Mouse (Mus musculus) lung, adult 2 months (tissue): ENCODE data around the gene Eya2. TPM values are rescaled to one million over a fixed set of nuclear protein-coding genes. Genes with fewer than 3 reads are reported as not detected.

Source experiments
- DNase-seq: peaks from one replicate; pipeline ENCODE4 v3.0.0; 2022
- H3K4me1 ChIP-seq: fragments of 200-500 bp; 2 replicates; pipeline ENCODE4 v1.6.1; 2011; ENCODE audit warnings: low read length; ENCODE audit not compliant: control insufficient read depth, insufficient read depth
- H3K4me3 ChIP-seq: fragments of 200-500 bp; replicated peaks from 2 replicates; pipeline ENCODE3; 2011; ENCODE audit warnings: low read depth, mild to moderate bottlenecking, control low read depth, low read length; ENCODE audit errors: extremely low read depth
- CTCF ChIP-seq: fragments of 200-500 bp; IDR thresholded peaks from 2 replicates; pipeline ENCODE4 v1.5.1; 2011; ENCODE audit warnings: mild to moderate bottlenecking, low read length, control low read depth; ENCODE audit not compliant: insufficient read depth
- POLR2A ChIP-seq: fragments of 200-500 bp; IDR thresholded peaks from 2 replicates; pipeline ENCODE4 v1.6.1; 2011; ENCODE audit warnings: low read depth, mild to moderate bottlenecking, control low read depth, low read length, borderline replicate concordance; ENCODE audit errors: extremely low read depth
- WGBS: fragments of 180-500 bp; shearing (Covaris S2); methylation state at CpG from one replicate; pipeline ENCODE4 v1.1.7; 2018; 5-methylcytosine and 5-hydroxymethylcytosine counted together
- polyA plus RNA-seq: library from polyadenylated mRNA; depleted of rRNA; stranded (reverse); fragments of >200 nt; gene quantifications from 2 replicates; pipeline ENCODE4 v1.2.3, GENCODE M21; 2012

The Eya2 gene
- polyA plus RNA-seq, 1 experiment = 89.3 TPM

DNA sequence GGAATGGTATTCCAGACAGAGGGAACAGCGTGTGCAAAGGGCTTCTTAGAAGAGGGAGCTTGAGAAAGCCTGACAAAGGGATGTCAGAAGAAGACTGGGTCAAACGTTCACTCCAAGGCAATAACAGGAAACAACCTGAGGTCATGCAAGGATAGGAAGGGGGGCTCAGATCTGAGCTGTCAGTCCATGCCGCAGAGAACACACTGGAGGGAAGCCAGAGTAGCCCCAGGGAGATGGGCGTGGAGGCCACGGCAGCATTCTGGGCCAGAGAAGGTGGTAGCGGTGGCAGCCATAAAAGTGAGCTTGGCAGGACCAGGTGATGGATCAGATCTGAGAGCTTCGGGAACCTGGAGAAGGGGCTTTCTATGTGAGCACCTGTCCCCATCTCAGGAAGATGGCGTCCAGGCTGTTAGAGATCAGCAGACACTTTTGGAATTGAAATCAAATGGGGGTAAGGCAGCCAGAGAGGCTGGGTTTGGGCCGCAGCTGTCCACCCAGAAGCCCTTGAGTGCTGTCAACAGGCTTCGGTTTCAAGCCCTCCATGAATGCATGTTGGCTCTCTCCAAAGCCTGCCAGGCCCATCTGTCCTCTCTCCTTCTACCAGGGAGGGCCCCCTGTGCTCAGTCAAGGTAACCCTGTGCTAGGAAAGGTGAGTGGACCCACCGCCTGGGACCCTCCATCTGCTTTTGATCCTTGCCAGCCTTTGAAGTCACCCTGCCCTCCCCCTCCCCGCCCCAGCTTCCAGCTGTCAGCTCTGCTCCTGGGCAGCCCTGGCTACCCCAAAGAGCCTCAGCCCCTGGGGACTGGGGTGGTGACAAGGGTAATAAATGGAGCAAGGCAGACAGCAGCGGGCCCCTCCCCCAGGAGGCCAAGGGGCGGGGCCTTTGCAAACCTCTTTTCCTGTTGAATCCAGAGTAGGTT lies 58.4 kb downstream of the Eya2 start:
- TF ChIP-seq POLR2A (no peak), CTCF (no peak)
- DNase-seq = no peak
- 19% methylated on average over 14 of the region's 14 CpGs for WGBS
- Histone ChIP-seq H3K4me3 (no peak overlapping the region), H3K4me1 (peaks cover 11% of the 10 kb centered on the region)

DNA sequence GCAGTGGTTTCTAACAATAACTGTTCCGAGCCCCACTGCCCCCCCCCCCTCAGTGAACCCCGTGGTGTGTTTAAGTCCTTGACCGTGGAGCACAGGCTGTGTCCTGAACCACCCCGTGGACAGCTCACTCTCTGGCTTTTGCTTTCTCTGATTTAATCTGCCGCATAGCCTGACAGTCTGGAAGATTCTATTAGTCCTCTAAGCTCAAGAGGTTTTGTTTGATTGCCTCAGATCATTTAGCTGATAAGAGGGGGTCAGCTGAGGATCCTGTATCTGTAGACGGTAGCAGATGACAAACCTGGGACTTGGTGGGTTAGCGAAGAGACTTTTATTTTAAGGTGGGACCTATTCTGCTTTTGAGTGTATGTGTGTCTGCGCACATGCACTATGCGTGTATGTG lies 59.3 kb downstream of the Eya2 start:
- Histone ChIP-seq H3K4me1 (peaks cover 11% of the 10 kb centered on the region), H3K4me3 (no peak overlapping the region)
- 42% methylated on average over 9 of the region's 9 CpGs for WGBS
- TF ChIP-seq CTCF = no peak
- DNase-seq = no peak

DNA sequence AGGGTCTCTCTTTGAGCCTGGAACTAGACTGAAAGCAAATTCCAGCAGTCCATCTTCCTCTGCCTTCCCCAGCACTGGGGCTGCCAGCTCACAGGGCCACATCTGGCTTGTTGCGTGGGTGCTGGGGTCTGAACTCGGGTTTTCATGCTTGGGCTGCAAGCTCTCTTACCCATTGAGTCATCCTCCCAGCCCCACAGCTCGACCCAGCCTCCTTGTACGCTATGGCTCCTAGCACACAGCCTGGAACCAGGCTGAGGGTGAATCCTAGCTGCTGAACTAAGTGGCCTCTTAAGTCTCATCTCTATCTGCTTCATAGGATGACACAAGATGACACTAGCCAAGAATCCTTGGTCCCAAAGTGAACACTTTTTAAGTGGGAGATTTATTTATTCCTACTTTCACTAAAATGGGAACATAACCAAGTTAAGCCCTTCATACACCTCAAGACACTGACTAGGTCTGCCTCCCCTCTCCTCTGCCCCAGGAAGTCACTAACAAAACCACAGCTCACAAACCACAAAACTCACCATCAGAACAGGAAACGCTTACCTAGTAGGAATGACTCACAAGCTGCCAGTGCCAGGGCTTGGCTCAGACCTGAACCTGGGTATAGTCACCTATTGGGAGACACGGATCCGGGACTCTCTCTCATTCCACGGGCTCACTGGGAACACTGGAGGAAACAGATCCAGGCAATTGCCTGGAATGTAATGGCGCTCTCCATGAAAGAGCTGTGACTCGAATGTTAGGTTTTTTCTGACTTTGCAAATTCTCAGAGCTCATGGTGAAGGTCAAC lies 60.1 kb downstream of the Eya2 start:
- DNase-seq = no peak
- Histone ChIP-seq H3K4me1 (peaks cover 11% of the 10 kb centered on the region), H3K4me3 (peak overlapping the region; percentile 18)
- 58% methylated on average over 10 of the region's 10 CpGs for WGBS
- TF ChIP-seq POLR2A (no peak), CTCF (no peak)

DNA sequence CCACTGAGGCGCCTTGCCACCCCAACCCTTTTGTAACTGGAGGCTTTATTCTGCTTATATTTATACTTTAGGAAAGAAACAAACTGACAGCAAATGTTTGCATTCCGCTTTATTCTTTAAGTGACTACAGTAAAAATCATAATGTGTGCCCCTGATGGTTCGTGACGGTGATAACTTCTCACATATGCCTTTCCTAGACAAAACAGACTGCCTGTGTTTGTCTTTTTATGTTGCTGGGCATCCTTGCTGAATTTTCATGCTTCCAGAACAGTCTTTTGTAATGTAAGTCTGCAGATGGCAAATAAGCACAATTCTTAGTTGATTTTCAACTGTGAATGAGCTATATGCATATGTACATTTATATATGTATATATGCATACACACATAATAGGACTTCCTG lies 61.7 kb downstream of the Eya2 start:
- TF ChIP-seq POLR2A (no peak), CTCF (no peak)
- DNase-seq = no peak
- WGBS = 84% methylated on average over 4 of the region's 4 CpGs
- H3K4me3 ChIP-seq = no peak overlapping the region
- peaks cover 11% of the 10 kb centered on the region for H3K4me1 ChIP-seq

DNA sequence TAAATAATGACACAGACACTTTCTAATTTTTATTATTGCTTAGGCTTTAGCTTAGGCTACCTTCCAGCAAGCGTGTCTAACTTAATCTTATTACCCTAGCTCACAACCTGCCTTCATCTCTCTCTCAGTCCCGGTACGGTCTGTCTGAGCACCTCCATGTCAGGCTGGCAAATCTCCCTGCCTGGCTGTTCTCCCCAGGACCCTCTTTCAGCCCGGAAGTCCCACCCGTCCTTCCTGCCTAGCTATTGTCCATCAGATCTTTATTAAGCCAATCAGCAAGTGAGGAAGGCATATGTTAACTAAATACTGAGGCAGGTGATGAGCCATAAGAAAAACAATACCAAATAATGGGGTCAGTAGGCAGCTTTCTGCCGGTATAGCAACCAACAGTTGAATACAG lies 62.1 kb downstream of the Eya2 start:
- WGBS = 48% methylated on average over 6 of the region's 6 CpGs
- H3K4me3 ChIP-seq = no peak overlapping the region
- no peak for DNase-seq
- peaks cover 11% of the 10 kb centered on the region for H3K4me1 ChIP-seq
- no peak for TF ChIP-seq POLR2A
- no peak for TF ChIP-seq CTCF

DNA sequence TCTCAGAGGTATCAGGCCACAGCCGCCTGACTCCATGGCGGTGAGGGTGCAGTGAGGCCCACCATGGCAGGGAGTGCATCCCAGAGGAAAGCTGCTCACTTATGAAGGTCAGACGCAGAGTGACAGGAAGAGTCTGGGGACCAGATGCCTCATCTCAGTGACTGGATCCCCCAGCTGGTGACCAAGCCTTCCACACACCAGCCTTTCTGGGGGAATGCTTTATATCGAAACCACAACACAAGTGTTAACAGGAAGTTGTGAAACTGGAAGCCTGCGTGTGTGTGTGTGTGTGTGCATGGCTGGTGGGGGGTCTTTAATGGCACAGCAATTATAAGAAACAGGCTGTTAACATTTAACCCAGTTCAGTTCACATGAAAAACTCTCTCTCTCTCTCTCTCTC lies 64.7 kb downstream of the Eya2 start:
- TF ChIP-seq CTCF (no peak), POLR2A (no peak)
- Histone ChIP-seq H3K4me3 (no peak overlapping the region), H3K4me1 (no peaks in the 10 kb centered on the region; the same call in 1 of the 2 replicates)
- DNase-seq = no peak
- 56% methylated on average over 5 of the region's 5 CpGs for WGBS

DNA sequence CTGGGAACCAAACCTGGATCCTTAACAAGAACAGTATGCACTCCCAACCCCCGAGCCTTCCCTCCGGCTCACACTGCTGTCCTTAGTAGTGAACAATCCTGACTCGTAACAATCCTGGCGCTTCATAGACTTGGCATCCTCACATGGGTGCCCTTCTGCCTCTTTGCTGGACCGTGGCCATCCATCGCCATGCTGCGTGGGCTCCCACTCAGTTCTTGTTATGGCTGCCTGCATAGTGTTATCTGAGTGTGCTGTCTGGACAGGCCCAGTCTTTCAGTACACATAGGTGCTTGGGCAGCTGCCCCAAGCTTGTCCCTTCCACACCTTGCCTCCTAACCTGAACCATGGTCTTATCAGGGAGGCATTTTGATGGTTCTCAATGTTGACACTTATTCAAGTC lies 68.4 kb downstream of the Eya2 start:
- 84% methylated on average over 7 of the region's 7 CpGs for whole genome bisulfite sequencing
- Histone ChIP-seq H3K4me1 (no peaks in the 10 kb centered on the region; the same call in 1 of the 2 replicates), H3K4me3 (no peak overlapping the region)
- no peak for DNase-seq
- TF ChIP-seq CTCF (no peak), POLR2A (no peak)

DNA sequence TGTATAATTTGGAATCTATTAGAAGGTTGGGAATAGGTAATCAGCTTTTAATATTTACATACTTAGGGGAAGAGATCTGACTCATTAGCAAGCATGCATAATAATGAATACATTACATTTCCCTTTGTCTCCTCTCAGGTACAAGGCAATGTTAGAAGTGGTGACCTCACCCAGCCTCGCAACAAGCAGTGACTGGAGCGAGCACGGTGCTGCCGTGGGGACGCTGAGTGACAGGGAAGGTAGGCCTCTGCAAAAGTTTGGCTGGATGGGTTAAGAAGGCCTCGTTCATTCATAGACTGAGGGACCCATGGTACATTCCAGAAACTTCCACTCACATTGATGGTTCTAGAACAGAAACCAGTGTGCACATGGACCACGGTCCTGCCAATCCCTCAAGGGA lies 69.8 kb downstream of the Eya2 start:
- no peak for DNase-seq
- Histone ChIP-seq H3K4me3 (no peak overlapping the region), H3K4me1 (no peaks in the 10 kb centered on the region; the same call in 1 of the 2 replicates)
- TF ChIP-seq POLR2A (no peak), CTCF (no peak)
- WGBS = 75% methylated on average over 7 of the region's 7 CpGs

DNA sequence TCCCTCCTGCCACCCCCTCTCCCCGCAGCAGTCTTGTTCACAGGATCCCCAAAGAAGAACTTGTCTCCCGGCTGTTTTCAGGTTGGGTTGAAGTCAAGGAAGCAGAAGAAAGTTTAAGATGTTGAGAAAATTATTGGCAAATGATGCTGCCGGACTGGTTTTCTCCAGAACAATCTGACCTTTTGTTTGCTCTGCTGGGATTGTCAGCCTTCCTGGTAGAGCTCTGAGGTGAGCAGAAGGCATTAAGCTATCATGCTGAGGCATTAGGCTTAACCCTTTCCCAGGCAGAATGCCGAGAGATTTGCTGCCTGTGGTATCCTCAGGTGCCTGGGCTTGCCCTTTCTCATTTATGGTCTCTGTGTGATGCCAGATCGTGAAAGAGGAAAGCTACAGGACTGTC lies 70.3 kb downstream of the Eya2 start:
- no peak for TF ChIP-seq CTCF
- TF ChIP-seq POLR2A = no peak
- DNase-seq = no peak
- Histone ChIP-seq H3K4me3 (no peak overlapping the region), H3K4me1 (no peaks in the 10 kb centered on the region; the same call in 1 of the 2 replicates)
- WGBS = 60% methylated on average over 5 of the region's 5 CpGs
